Mouse (Mus musculus) lung, postnatal 0 days (tissue): ENCODE results near the gene Slc12a7. TPM values are rescaled to one million over a fixed set of nuclear protein-coding genes. Genes with fewer than 3 reads are reported as not detected.
A peak's percentile ranks its signal among the peaks of the same experiment; 100 is the strongest.

Experiments
- ATAC-seq: fragments of 200-750 bp; cut with Nextera tagmentation; 2 replicates; pipeline ENCODE4 v1.8.0; 2017; ENCODE audit warnings: moderate library complexity
- DNase-seq: peaks from one replicate; pipeline ENCODE4 v3.0.0-alpha.2; 2016; ENCODE audit warnings: low spot score
- H3K27ac ChIP-seq: fragments of 300-500 bp; sonication (generic); 2 replicates; pipeline ENCODE4 v1.5.1; 2014; ENCODE audit warnings: antibody characterized with exemption, mild to moderate bottlenecking, low read length, mixed read lengths
- H3K27me3 ChIP-seq: fragments of 300-500 bp; sonication (generic); replicated peaks from 2 replicates; pipeline ENCODE4 v1.6.1; 2014; ENCODE audit warnings: low read length, mixed read lengths; ENCODE audit not compliant: insufficient read depth
- H3K36me3 ChIP-seq: fragments of 300-500 bp; sonication (generic); 2 replicates; pipeline ENCODE4 v1.6.1; 2014; ENCODE audit warnings: low read length, mixed read lengths; ENCODE audit not compliant: insufficient read depth
- H3K4me1 ChIP-seq: fragments of 300-500 bp; sonication (generic); 2 replicates; pipeline ENCODE4 v1.6.1; 2014; ENCODE audit warnings: antibody characterized with exemption, low read depth, low read length, mixed read lengths; ENCODE audit not compliant: insufficient read depth
- H3K4me2 ChIP-seq: fragments of 300-500 bp; sonication (generic); replicated peaks from 2 replicates; pipeline ENCODE4 v1.6.1; 2014; ENCODE audit warnings: low read depth, mild to moderate bottlenecking, low read length, moderate library complexity, mixed read lengths
- H3K4me3 ChIP-seq: fragments of 300-500 bp; sonication (generic); 2 replicates; pipeline ENCODE4 v1.5.1; 2014; ENCODE audit warnings: low read depth, low read length
- H3K9ac ChIP-seq: fragments of 300-500 bp; sonication (generic); replicated peaks from 2 replicates; pipeline ENCODE4 v1.6.1; 2014; ENCODE audit warnings: low read depth, mild to moderate bottlenecking
- H3K9me3 ChIP-seq: fragments of 300-500 bp; sonication (generic); 2 replicates; pipeline ENCODE4 v1.6.1; 2016; ENCODE audit warnings: low read length, mixed read lengths
- CTCF ChIP-seq: IDR thresholded peaks from 2 replicates; pipeline ENCODE4 v1.5.1; 2016; ENCODE audit warnings: antibody characterized with exemption, mild to moderate bottlenecking
- EP300 ChIP-seq: IDR thresholded peaks from 2 replicates; pipeline ENCODE4 v1.6.1; 2016; ENCODE audit warnings: antibody characterized with exemption, mild to moderate bottlenecking, control low read depth
- WGBS: fragments of 180-500 bp; shearing (Covaris S2); extraction: QIAGEN DNeasy Blood & Tissue Kit; methylation state at CpG from one replicate; pipeline ENCODE4 v1.1.7; 2014; 5-methylcytosine and 5-hydroxymethylcytosine counted together
- polyA plus RNA-seq: library from polyadenylated mRNA; unstranded; fragments of >200 nt; fragmentation: Nextera tagmentation; extraction: Ambion mirVana; gene quantifications from 2 replicates; pipeline ENCODE4 v1.2.1, GENCODE M21; 2015

The Slc12a7 gene
- polyA plus RNA-seq, 1 experiment from 2014 or later, result 10.5 TPM

DNA sequence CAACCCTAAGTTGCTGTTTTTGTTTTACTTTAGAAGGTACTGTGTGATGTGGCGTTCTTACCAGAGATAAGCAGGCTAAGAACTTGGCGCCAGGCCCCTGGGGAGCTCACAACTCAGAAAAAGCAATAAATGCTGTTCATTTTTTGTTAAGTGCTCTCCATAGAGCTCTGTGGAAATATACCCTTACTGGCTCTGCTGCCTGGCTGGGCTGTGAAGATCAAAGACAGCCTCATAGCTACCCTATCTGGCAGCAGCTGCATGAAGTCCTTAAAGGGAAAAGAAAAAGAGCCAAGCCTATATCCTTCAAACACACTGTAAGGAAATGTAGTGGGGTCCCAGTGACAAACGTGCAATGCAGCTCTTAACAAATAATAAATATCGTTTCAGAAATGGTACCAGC lies 102.9 kb downstream of the Slc12a7 start:
- no peak for DNase-seq

DNA sequence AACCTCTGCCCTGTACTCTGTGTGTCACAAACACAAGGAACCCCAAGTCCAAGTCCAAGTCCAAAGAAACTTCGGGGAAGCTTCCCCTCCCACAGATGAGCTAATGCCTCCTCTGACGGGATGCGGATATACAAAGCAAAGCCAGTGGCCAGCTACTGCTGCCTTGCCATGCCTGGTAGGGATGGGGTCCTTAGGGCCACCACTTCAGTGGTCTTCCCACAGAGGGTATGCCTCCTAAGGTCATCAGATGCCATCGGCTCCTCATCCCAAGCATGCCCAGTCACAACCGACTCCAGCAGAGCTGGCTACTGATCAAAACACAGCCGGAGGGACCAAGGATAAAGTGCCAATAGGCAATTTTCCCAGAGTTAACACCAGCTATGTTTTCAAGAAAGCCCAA lies 103.6 kb downstream of the Slc12a7 start:
- Histone ChIP-seq H3K36me3 (no peaks in the 10 kb centered on the region), H3K4me3 (no peak overlapping the region), H3K4me2 (no peak overlapping the region), H3K27me3 (no peaks in the 10 kb centered on the region), H3K4me1 (no peaks in the 10 kb centered on the region), H3K9ac (no peak overlapping the region), H3K27ac (no peak overlapping the region), H3K9me3 (no peaks in the 10 kb centered on the region)
- TF ChIP-seq EP300, result no peak
- no peak for TF ChIP-seq CTCF
- DNase-seq (no peak), ATAC-seq (0 out of 2 replicates have a peak, but pooled peaks have one; percentile 23)
- 49% methylated on average over 6 of the region's 6 CpGs for WGBS

More for the DNA sequence above, 102.9 kb downstream of the Slc12a7 start:
- no peaks in the 10 kb centered on the region for H3K36me3 ChIP-seq
- TF ChIP-seq EP300 (no peak), CTCF (no peak)
- no peaks in the 10 kb centered on the region for H3K4me1 ChIP-seq
- H3K27me3 ChIP-seq, result no peaks in the 10 kb centered on the region
- H3K9ac ChIP-seq, result no peak overlapping the region
- ATAC-seq, result no peak
- H3K4me2 ChIP-seq, result no peak overlapping the region
- H3K27ac ChIP-seq, result no peak overlapping the region
- H3K9me3 ChIP-seq, result no peaks in the 10 kb centered on the region
- no peak overlapping the region for H3K4me3 ChIP-seq
- WGBS, result 18% methylated on average over 4 of the region's 4 CpGs

- TF ChIP-seq CTCF (no peak), EP300 (no peak)
- H3K9ac ChIP-seq, result no peak overlapping the region
- H3K27ac ChIP-seq, result no peak overlapping the region
- H3K4me1 ChIP-seq, result no peaks in the 10 kb centered on the region
- DNase-seq (no peak), ATAC-seq (no peak)
- no peaks in the 10 kb centered on the region for H3K36me3 ChIP-seq
- H3K27me3 ChIP-seq, result no peaks in the 10 kb centered on the region
- WGBS, result 77% methylated on average over 8 of the region's 8 CpGs
- no peaks in the 10 kb centered on the region for H3K9me3 ChIP-seq
- no peak overlapping the region for H3K4me2 ChIP-seq
- no peak overlapping the region for H3K4me3 ChIP-seq
Observed at GRCm38 (mm10) chr13:73837708-73838107, 104.8 kb downstream of the Slc12a7 start.

DNA sequence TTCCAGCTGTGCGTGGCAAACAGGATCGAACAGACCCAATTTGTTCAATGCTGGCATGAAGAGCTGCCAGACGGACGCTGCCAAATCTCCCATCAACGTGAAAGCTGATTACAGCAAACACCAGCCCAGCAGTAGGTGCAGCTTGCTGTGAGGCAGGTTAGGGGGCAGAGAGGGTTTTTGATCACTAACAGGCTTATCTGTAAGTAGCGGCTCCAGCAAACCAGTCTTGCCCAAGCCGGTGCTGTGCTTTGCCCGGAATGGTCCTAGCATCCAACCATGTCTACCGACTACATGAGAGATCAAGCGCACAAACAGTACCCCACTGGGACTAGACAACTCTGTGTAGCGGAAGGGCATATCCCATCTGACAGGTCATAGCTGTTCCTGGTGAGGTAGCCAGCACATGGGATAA lies 106.2 kb downstream of the Slc12a7 start:
- Histone ChIP-seq H3K36me3 (no peaks in the 10 kb centered on the region), H3K27ac (no peak overlapping the region), H3K27me3 (no peaks in the 10 kb centered on the region), H3K9ac (no peak overlapping the region), H3K4me1 (no peaks in the 10 kb centered on the region), H3K4me3 (no peak overlapping the region), H3K4me2 (no peak overlapping the region), H3K9me3 (no peaks in the 10 kb centered on the region)
- ATAC-seq (no peak), DNase-seq (no peak)
- 79% methylated on average over 11 of the region's 11 CpGs for WGBS
- TF ChIP-seq CTCF, result no peak
- no peak for TF ChIP-seq EP300

DNA sequence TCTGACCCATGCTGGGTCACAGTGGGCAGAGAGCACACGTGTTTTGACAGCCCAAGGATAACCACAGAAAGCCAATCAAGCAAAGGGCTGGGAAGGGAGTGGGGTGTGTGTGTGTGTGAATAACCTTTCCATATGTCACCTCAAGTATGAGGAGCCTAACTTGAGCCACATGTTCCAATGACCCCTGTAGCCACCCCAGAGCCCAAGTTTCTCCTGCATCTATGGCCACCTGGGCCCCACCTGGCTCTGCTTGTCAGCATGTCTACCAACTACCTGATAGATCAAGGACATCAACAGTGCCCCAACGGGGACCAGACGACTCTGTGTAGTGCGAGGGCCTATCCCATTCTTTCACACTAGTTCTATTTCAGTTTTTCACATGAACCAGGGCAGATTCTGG lies 106.8 kb downstream of the Slc12a7 start:
- no peak for ATAC-seq

GRCm38 (mm10) chr13:73842696-73843095 lies 109.8 kb downstream of the Slc12a7 start:
- Histone ChIP-seq H3K27ac (no peak overlapping the region), H3K36me3 (no peaks in the 10 kb centered on the region), H3K4me3 (no peak overlapping the region), H3K9ac (no peak overlapping the region), H3K4me2 (no peak overlapping the region), H3K27me3 (peaks cover 14% of the 10 kb centered on the region), H3K9me3 (no peaks in the 10 kb centered on the region), H3K4me1 (0 out of 2 replicates have a peak, but pooled peaks cover 4% of the 10 kb centered on the region)
- TF ChIP-seq EP300, result no peak
- TF ChIP-seq CTCF, result no peak
- ATAC-seq (no peak), DNase-seq (no peak)

More for the DNA sequence above, 106.8 kb downstream of the Slc12a7 start:
- H3K27ac ChIP-seq, result no peak overlapping the region
- TF ChIP-seq EP300 (no peak), CTCF (no peak)
- 76% methylated on average over 4 of the region's 4 CpGs for WGBS
- DNase-seq, result no peak
- no peak overlapping the region for H3K4me2 ChIP-seq
- H3K9ac ChIP-seq, result no peak overlapping the region
- no peak overlapping the region for H3K4me3 ChIP-seq
- no peaks in the 10 kb centered on the region for H3K27me3 ChIP-seq
- no peaks in the 10 kb centered on the region for H3K9me3 ChIP-seq
- H3K36me3 ChIP-seq, result no peaks in the 10 kb centered on the region
- no peaks in the 10 kb centered on the region for H3K4me1 ChIP-seq
